Mouse (Mus musculus) heart, adult 18-20 months (tissue): Measurements from ENCODE around the gene Cdkl2. TPM values are rescaled to one million over a fixed set of nuclear protein-coding genes. Genes with fewer than 3 reads are reported as not detected.

Source experiments
- total RNA-seq, 2 experiments: library from RNA; stranded (reverse); gene quantifications; 2 replicates each; pipeline ENCODE4 v1.2.3; 2021

The Cdkl2 gene
- total RNA-seq, 2 experiments from 2014 or later, result 4.6 to 5.5 TPM

Other genes starting within 250 kb of the Cdkl2 start
- 10 to 100 TPM; 30.9 to 34.0 TPM for gene Rchy1, start 80.8 kb downstream of the Cdkl2 start, total RNA-seq
- gene Odaph, start 56.4 kb downstream of the Cdkl2 start, total RNA-seq, result not detected
- gene G3bp2, start 39.8 kb upstream of the Cdkl2 start, total RNA-seq, result 10 to 100 TPM; 59.4 to 66.1 TPM
- gene Uso1, start 94.1 kb upstream of the Cdkl2 start, total RNA-seq, result 10 to 100 TPM; 43.5 to 43.7 TPM
- not detected for gene U90926, start 171.5 kb upstream of the Cdkl2 start, total RNA-seq
- gene Ppef2, start 212.4 kb upstream of the Cdkl2 start, total RNA-seq, result not detected
- 10 to 100 TPM; 16.0 to 22.9 TPM for gene Naaa, start 234.3 kb upstream of the Cdkl2 start, total RNA-seq